1 mouse cellular context compared by ENCODE assay signal in genomic region chr7:35794145-35794664, GRCm38 (mm10).
A peak's percentile ranks its signal among the peaks of the same experiment; 100 is the strongest.
TF ChIP-seq lines count a peak whose summit lies in the region.

No protein-coding gene starts in this region.

TF ChIP-seq in MEL, 35 proteins besides CTCF, POLR2A, EP300 and RAD21 (continued from another document):
- TF ChIP-seq TBP (IDR thresholded peaks at IDR 0.05; ENCODE audit: low read depth, low read length) (no peak), ELF1 (IDR thresholded peaks at IDR 0.05; ENCODE audit: low read depth, low read length) (peak; percentile 37; the same call in 1 of the 2 replicates)
